Mouse (Mus musculus) CD4-positive, CD25-positive, alpha-beta regulatory T cell (primary cell): ENCODE data around the gene Tcfl5. TPM values are rescaled to one million over a fixed set of nuclear protein-coding genes. Genes with fewer than 3 reads are reported as not detected.

Experiments
- polyA plus RNA-seq: library from polyadenylated mRNA; unstranded; fragments of 100-300 nt; shearing (Covaris generic); gene quantifications from one replicate; pipeline ENCODE4 v1.2.1, GENCODE M21; 2017

Gene Tcfl5
- polyA plus RNA-seq = 0.16 TPM

GRCm38 (mm10) chr2:180642555-180643260, at the start of gene Tcfl5:
Gene Tcfl5, minus strand, starts transcription at chr2:180642708.

GRCm38 (mm10) chr2:180597490-180597889, 45.0 kb downstream of the Tcfl5 start, which contains the start of gene Col9a3:
Gene Col9a3, plus strand, starts transcription at chr2:180597790.

GRCm38 (mm10) chr2:180589123-180589831, 53.2 kb downstream of the Tcfl5 start, which contains the start of gene Ogfr:
Gene Ogfr, plus strand, starts transcription at chr2:180589245.

GRCm38 (mm10) chr2:180581002-180581401, 61.5 kb downstream of the Tcfl5 start, which contains the start of gene Mrgbp:
Gene Mrgbp, plus strand, starts transcription at chr2:180581304.

Other genes starting within 250 kb of the Tcfl5 start
- gene Slco4a1, start 186.5 kb downstream of the Tcfl5 start, polyA plus RNA-seq = 0.81 TPM
- not detected for gene Ntsr1, start 142.7 kb downstream of the Tcfl5 start, polyA plus RNA-seq
- gene Mrgbp, start 61.4 kb downstream of the Tcfl5 start, polyA plus RNA-seq = 64.1 TPM
- 74.9 TPM for gene Ogfr, start 53.5 kb downstream of the Tcfl5 start, polyA plus RNA-seq
- 1.6 TPM for gene Col9a3, start 44.9 kb downstream of the Tcfl5 start, polyA plus RNA-seq
- 54.7 TPM for gene Dido1, start 67.3 kb upstream of the Tcfl5 start, polyA plus RNA-seq
- gene Gid8, start 67.4 kb upstream of the Tcfl5 start, polyA plus RNA-seq = 33.3 TPM
- gene Slc17a9, start 82.6 kb upstream of the Tcfl5 start, polyA plus RNA-seq = 111 TPM
- gene Bhlhe23, start 134.2 kb upstream of the Tcfl5 start, polyA plus RNA-seq = not detected